Mouse (Mus musculus) liver, embryonic 14.5 days (tissue): ENCODE data around the gene Sirpa. TPM values are rescaled to one million over a fixed set of nuclear protein-coding genes. Genes with fewer than 3 reads are reported as not detected.

Experiments used
- ATAC-seq: fragments of 200-750 bp; cut with Nextera tagmentation; 2 replicates; pipeline ENCODE4 v1.8.0; 2017; ENCODE audit warnings: moderate number of reproducible peaks, mild to moderate bottlenecking, moderate library complexity; ENCODE audit not compliant: insufficient read depth
- DNase-seq, 3 experiments: peaks; one replicate each; pipeline ENCODE4 v3.0.0-alpha.2; 2012 to 2013; ENCODE audit warnings: low read depth in 3 of 3, low spot score in 3 of 3
- H3K27ac ChIP-seq: fragments of 300-500 bp; sonication (generic); 2 replicates; pipeline ENCODE4 v1.5.1; 2014; ENCODE audit warnings: moderate library complexity, mild to moderate bottlenecking, control low read depth, inconsistent platforms
- H3K27me3 ChIP-seq: fragments of 300-500 bp; sonication (generic); 2 replicates; pipeline ENCODE4 v1.6.1; 2014; ENCODE audit warnings: mild to moderate bottlenecking, low read length, moderate library complexity; ENCODE audit not compliant: control insufficient read depth, insufficient read depth
- H3K36me3 ChIP-seq: fragments of 300-500 bp; sonication (generic); replicated peaks from 2 replicates; pipeline ENCODE4 v1.6.1; 2014; ENCODE audit warnings: low read depth; ENCODE audit not compliant: control insufficient read depth, insufficient read depth
- H3K4me1 ChIP-seq, 2 experiments: fragments of 200-500 bp in 1 of 2; fragments of 300-500 bp in 1 of 2; sonication (generic) in 1 of 2; replicated peaks; 2 replicates each; pipeline ENCODE4 v1.6.1; 2012 to 2014; ENCODE audit warnings: antibody characterized with exemption in 1 of 2, inconsistent platforms in 1 of 2, low read length in 1 of 2; ENCODE audit not compliant: control insufficient read depth in 2 of 2, insufficient read depth in 2 of 2
- H3K4me2 ChIP-seq: fragments of 300-500 bp; sonication (generic); 2 replicates; pipeline ENCODE4 v1.6.1; 2014; ENCODE audit warnings: low read depth, mild to moderate bottlenecking, control low read depth, moderate library complexity
- H3K4me3 ChIP-seq, 2 experiments: fragments of 200-500 bp in 1 of 2; fragments of 300-500 bp in 1 of 2; sonication (generic) in 1 of 2; 2 replicates each; pipeline ENCODE4 v1.5.1; 2012 to 2014; ENCODE audit warnings: low read depth in 2 of 2, low read length in 2 of 2, mild to moderate bottlenecking in 2 of 2, control low read depth in 1 of 2, inconsistent platforms in 1 of 2, moderate library complexity in 1 of 2; ENCODE audit not compliant: insufficient read depth in 1 of 2
- H3K9ac ChIP-seq: fragments of 300-500 bp; sonication (generic); replicated peaks from 2 replicates; pipeline ENCODE4 v1.6.1; 2014; ENCODE audit warnings: mild to moderate bottlenecking, control low read depth, moderate library complexity
- H3K9me3 ChIP-seq: fragments of 300-500 bp; sonication (generic); 2 replicates; pipeline ENCODE4 v1.6.1; 2016; ENCODE audit warnings: low read length, mixed read lengths; ENCODE audit not compliant: control insufficient read depth
- CTCF ChIP-seq: IDR thresholded peaks from 2 replicates; pipeline ENCODE4 v1.5.1; 2016; ENCODE audit warnings: antibody characterized with exemption, low read depth, control low read depth
- EP300 ChIP-seq: IDR thresholded peaks from 2 replicates; pipeline ENCODE4 v1.6.1; 2016; ENCODE audit warnings: antibody characterized with exemption, low read depth
- WGBS: fragments of 180-500 bp; shearing (Covaris S2); extraction: QIAGEN DNeasy Blood & Tissue Kit; methylation state at CpG from one replicate; pipeline ENCODE4 v1.1.7; 2014; ENCODE audit not compliant: insufficient replicate concordance; 5-methylcytosine and 5-hydroxymethylcytosine counted together
- polyA plus RNA-seq, 2 experiments: library from polyadenylated mRNA; depleted of rRNA in 1 of 2; stranded (reverse) in 1 of 2; unstranded in 1 of 2; fragments of >200 nt; fragmentation: Nextera tagmentation in 1 of 2; extraction: Ambion mirVana in 1 of 2; gene quantifications; 2 replicates each; pipeline versions ENCODE4 v1.2.1 to v1.2.3; 2012 to 2014

Sirpa gene
- polyA plus RNA-seq, 2 experiments: 18.2 to 18.7 TPM

DNA sequence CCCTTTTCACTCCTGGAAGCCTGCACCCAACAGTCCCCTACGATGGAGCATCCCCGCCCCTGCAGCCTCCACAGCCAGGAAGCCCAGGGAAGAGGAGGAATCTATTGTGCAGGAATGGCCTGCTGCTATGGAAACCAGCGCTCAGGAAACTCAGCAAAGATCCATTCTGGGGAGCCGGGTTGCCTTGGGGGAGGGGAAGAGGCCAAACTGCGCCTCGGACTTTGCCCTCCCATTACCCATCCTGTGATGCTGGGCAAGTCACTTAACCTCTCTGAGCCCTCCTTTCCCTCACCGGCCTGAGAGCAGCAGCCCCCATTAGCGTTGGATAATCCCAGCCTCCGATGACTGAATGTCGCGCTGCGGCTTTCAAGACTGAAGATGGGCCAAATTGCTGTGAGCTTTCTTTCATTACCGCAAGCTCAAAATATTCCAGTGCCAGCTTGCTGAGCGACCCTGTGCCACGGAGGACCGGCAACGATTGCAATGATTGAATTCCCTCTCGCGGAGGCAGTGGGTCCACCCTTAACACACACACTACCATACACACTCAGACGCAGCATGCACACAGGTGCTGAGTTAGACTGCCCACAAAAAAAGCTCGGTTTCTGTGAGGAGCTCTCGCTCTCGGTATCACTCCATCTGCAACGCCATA lies 18.1 kb upstream of the Sirpa start:
- WGBS: 17% methylated on average over 24 of the region's 24 CpGs
- Histone ChIP-seq H3K4me1 (peaks cover 0 to 5% of the 10 kb centered on the region in 2 experiments; a peak in 2 of 4 replicates), H3K27ac (no peak overlapping the region), H3K9me3 (no peaks in the 10 kb centered on the region), H3K27me3 (no peaks in the 10 kb centered on the region; the same call in 1 of the 2 replicates), H3K36me3 (no peaks in the 10 kb centered on the region), H3K9ac (no peak overlapping the region), H3K4me2 (no peak overlapping the region; the same call in 1 of the 2 replicates), H3K4me3 (no peak overlapping the region)
- no peak for TF ChIP-seq CTCF
- TF ChIP-seq EP300: no peak
- ATAC-seq (no peak), DNase-seq (no peak)

DNA sequence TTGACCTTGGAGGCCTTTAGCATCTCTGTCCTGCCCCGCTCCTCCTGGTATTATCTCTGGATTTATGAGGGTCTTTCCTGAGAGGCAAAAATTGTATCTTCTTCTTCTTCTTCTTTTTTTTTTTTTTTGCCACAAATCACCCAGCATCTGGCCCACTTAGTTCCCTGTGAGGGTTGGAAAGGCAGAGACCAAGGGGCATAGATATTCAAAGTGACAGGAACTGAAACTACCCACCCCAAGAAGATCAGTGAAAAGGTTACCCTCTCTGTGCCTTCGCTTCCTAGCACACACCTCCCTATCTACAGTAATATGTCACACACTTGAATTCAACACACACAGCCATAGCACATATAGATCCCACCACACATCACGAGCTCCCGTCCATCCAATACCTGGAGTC lies 17.5 kb upstream of the Sirpa start:
- Histone ChIP-seq H3K9me3 (no peaks in the 10 kb centered on the region), H3K4me1 (peaks cover 0 to 5% of the 10 kb centered on the region in 2 experiments; a peak in 2 of 4 replicates), H3K27ac (no peak overlapping the region), H3K36me3 (no peaks in the 10 kb centered on the region), H3K27me3 (no peaks in the 10 kb centered on the region; the same call in 1 of the 2 replicates), H3K4me2 (no peak overlapping the region), H3K9ac (no peak overlapping the region), H3K4me3 (no peak overlapping the region)
- DNase-seq (no peak), ATAC-seq (no peak)
- 61% methylated on average over 4 of the region's 4 CpGs for WGBS
- no peak for TF ChIP-seq CTCF
- TF ChIP-seq EP300: no peak

- no peak overlapping the region for H3K27ac ChIP-seq
- WGBS: 61% methylated on average over 8 of the region's 8 CpGs
- no peaks in the 10 kb centered on the region; the same call in 1 of the 2 replicates for H3K27me3 ChIP-seq
- ATAC-seq (no peak), DNase-seq (no peak)
- no peak overlapping the region for H3K9ac ChIP-seq
- H3K4me1 ChIP-seq: peaks cover 0 to 5% of the 10 kb centered on the region in 2 experiments; a peak in 2 of 4 replicates
- no peak overlapping the region for H3K4me2 ChIP-seq
- H3K9me3 ChIP-seq: no peaks in the 10 kb centered on the region
- TF ChIP-seq CTCF (no peak), EP300 (no peak)
- H3K4me3 ChIP-seq: no peak overlapping the region
- no peaks in the 10 kb centered on the region for H3K36me3 ChIP-seq
These were observed 15.8 kb upstream of the Sirpa start for GRCm38 (mm10) chr2:129576611-129577447.

- TF ChIP-seq EP300 (no peak), CTCF (no peak)
- Histone ChIP-seq H3K9me3 (no peaks in the 10 kb centered on the region), H3K4me2 (no peak overlapping the region), H3K4me3 (no peak overlapping the region), H3K4me1 (no peaks in the 10 kb centered on the region), H3K27me3 (no peaks in the 10 kb centered on the region), H3K36me3 (no peaks in the 10 kb centered on the region), H3K9ac (no peak overlapping the region), H3K27ac (no peak overlapping the region)
- 57% methylated on average over 4 of the region's 4 CpGs for WGBS
- DNase-seq: no peak
- no peak for ATAC-seq
These were observed 12.0 kb upstream of the Sirpa start for GRCm38 (mm10) chr2:129580656-129581055.

DNA sequence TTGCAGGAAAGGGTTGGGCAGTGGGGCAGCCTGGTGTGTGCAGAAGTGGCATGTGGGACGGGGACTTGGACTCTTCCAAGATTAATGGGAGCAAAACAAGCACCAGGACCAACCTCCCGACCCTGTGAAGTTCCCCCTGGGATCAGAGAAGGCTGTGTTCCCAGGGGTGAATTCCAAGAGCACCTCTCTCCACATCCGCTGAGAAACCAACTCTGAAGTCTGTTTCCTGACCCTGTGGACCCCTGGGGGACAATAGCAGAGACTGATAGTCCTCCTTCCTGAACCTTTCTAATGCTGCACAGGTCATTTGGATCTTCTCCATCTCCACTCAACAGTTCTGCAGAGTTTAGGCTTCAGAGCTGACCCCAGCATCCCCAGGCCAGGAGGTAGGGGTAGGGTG lies 10.8 kb upstream of the Sirpa start:
- Histone ChIP-seq H3K4me3 (no peak overlapping the region), H3K9ac (no peak overlapping the region), H3K4me2 (no peak overlapping the region), H3K27me3 (no peaks in the 10 kb centered on the region), H3K36me3 (no peaks in the 10 kb centered on the region), H3K4me1 (no peaks in the 10 kb centered on the region), H3K27ac (no peak overlapping the region), H3K9me3 (no peaks in the 10 kb centered on the region)
- no peak for ATAC-seq
- TF ChIP-seq EP300 (no peak), CTCF (no peak)
- WGBS: 36% methylated on average over 3 of the region's 3 CpGs
- no peak for DNase-seq
